Mouse (Mus musculus) MEL (cell line): ENCODE data around the gene Itga9.

ENCODE experiments used
- CHD1 ChIP-seq: IDR thresholded peaks from 2 replicates; pipeline ENCODE4 v1.6.1; 2012; ENCODE audit warnings: low read depth, mild to moderate bottlenecking, inconsistent platforms, low read length, improper control_type of control experiment
- CTCF ChIP-seq, 3 experiments: IDR thresholded peaks in 2 of 3; conservative IDR thresholded peaks in 1 of 3; 2 replicates each; pipeline ENCODE4 v1.5.1; 2011 to 2012; ENCODE audit warnings: low read length in 3 of 3, low read depth in 2 of 3, mild to moderate bottlenecking in 2 of 3, improper control_type of control experiment in 1 of 3, inconsistent platforms in 1 of 3, mixed read lengths in 1 of 3, moderate library complexity in 1 of 3; ENCODE audit not compliant: control insufficient read depth in 1 of 3, insufficient read depth in 1 of 3, poor library complexity in 1 of 3, severe bottlenecking in 1 of 3
- GATA1 ChIP-seq: IDR thresholded peaks from 2 replicates; pipeline ENCODE4 v1.6.1; 2011; ENCODE audit warnings: low read depth, low read length, improper control_type of control experiment
- JUND ChIP-seq: IDR thresholded peaks from 2 replicates; pipeline ENCODE4 v1.6.1; 2011; ENCODE audit warnings: low read depth, mild to moderate bottlenecking, improper control_type of control experiment, low read length
- MAZ ChIP-seq: IDR thresholded peaks from 2 replicates; pipeline ENCODE4 v1.6.1; 2012; ENCODE audit warnings: low read depth, mild to moderate bottlenecking, inconsistent platforms, low read length, improper control_type of control experiment
- MYB ChIP-seq: IDR thresholded peaks from 2 replicates; pipeline ENCODE4 v1.6.1; 2011; ENCODE audit warnings: mild to moderate bottlenecking, low read depth, low read length, improper control_type of control experiment
- POLR2A ChIP-seq, 2 experiments: IDR thresholded peaks; 2 replicates each; pipeline ENCODE4 v1.6.1; 2011 to 2012; ENCODE audit warnings: low read length in 2 of 2, mild to moderate bottlenecking in 2 of 2, control low read depth in 1 of 2, improper control_type of control experiment in 1 of 2, low read depth in 1 of 2, moderate library complexity in 1 of 2; ENCODE audit not compliant: control insufficient read depth in 1 of 2, insufficient read depth in 1 of 2, poor library complexity in 1 of 2
- POLR2AphosphoS2 ChIP-seq: IDR thresholded peaks from 2 replicates; pipeline ENCODE4 v1.6.1; 2011; ENCODE audit warnings: low read length, improper control_type of control experiment
- RAD21 ChIP-seq: IDR thresholded peaks from 2 replicates; pipeline ENCODE4 v1.6.1; 2011; ENCODE audit warnings: mild to moderate bottlenecking, low read depth, low read length, improper control_type of control experiment
- SIN3A ChIP-seq: IDR thresholded peaks from 2 replicates; pipeline ENCODE4 v1.6.1; 2012; ENCODE audit warnings: low read length, improper control_type of control experiment, inconsistent platforms
- TBP ChIP-seq: IDR thresholded peaks from 2 replicates; pipeline ENCODE4 v1.8.0; 2011; ENCODE audit warnings: low read depth, low read length, improper control_type of control experiment
- USF1 ChIP-seq: IDR thresholded peaks from 2 replicates; pipeline ENCODE4 v1.6.1; 2014; ENCODE audit warnings: low read depth, mild to moderate bottlenecking, inconsistent platforms, low read length, improper control_type of control experiment, moderate library complexity
- ZKSCAN1 ChIP-seq: IDR thresholded peaks from 2 replicates; pipeline ENCODE4 v1.6.1; 2012; ENCODE audit warnings: low read depth, mild to moderate bottlenecking, inconsistent platforms, low read length, improper control_type of control experiment, moderate library complexity

DNA sequence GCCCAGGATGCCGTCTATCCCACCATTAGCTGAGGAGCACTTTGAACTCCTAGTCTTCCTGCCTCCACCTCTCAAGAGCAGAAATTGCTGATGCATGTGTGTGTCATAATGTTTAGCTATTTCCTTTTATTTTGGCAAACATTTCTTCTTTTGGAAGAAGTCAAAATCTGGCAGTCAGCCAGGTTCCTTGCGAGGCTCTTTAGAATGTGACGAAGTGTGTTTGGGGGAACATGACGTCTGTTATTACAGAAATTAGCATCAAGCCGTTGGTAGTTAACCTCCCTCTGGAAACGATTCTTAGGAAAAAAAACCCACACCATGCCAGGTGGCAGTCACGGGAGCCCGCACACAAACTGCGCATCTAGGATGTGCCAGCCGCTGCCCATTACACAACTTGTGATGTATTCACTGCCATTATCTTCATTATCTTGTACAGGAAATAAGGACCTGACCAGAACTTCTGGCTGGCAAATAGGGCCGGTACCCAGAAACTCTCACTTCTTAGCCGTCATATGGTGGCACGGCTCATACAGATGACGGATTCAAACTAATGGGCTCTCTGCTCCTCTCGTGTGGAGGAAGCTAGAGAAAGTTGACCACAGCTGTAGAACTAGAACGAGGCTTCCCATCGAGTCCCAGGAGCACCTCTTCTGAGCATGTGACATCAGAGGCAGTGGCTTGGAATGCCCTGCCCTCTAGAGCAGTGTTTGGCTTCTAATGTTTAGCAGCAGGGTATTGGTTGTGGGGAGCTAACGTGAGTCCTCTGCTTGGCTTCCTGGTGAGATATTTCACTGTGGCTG is 99.9 kb downstream of the Itga9 start:
- TF ChIP-seq POLR2A (IDR thresholded peaks at IDR 0.05; ENCODE audit: control insufficient read depth in 1 of 2, insufficient read depth in 1 of 2, low read depth in 1 of 2, low read length in 2 of 2, poor library complexity in 1 of 2) (no peak), RAD21 (no peak), CHD1 (no peak), MYB (no peak), CTCF (IDR thresholded peaks at IDR 0.05 in 2 of 3, conservative IDR thresholded peaks at IDR 0.05 in 1 of 3; ENCODE audit: control insufficient read depth in 1 of 3, insufficient read depth in 1 of 3, low read depth in 2 of 3, low read length in 3 of 3, poor library complexity in 1 of 3, severe bottlenecking in 1 of 3) (no peak), MAZ (no peak), ZKSCAN1 (no peak), POLR2AphosphoS2 (no peak), GATA1 (no peak), JUND (no peak), USF1 (no peak), TBP (no peak), SIN3A (no peak)
